Mouse (Mus musculus) cerebellum, adult 11 months (tissue): ENCODE measurements at regions not wholly inside any gene's neighbourhood (a gene's known extent, or its start where the extent isn't known, plus 50 kb on each side); places are given as distances from the start of the nearest gene placed in this dataset.

Experiments
- DNase-seq: peaks from one replicate; pipeline ENCODE4 v3.0.0; 2022

DNA sequence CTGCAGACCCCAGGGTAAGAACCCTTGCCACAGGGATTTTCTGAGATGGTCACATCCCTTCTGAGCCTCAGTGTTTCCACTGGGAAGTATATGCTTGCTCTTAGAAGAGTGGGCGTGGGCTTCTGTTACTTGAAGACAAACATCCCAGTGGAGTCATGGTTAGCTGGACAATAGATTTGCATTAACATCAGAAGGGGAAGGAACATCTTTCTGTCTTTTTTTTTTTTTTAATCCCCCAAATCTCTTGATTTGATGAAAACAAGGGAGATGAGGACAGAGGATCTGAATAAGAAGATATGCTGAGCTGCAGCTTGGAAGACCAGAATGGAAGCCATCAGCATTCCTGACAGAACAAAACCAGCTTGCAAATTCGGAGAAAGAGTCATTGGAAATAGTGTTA, 291.7 kb downstream of the 1810013L24Rik start:
- DNase-seq = no peak

DNA sequence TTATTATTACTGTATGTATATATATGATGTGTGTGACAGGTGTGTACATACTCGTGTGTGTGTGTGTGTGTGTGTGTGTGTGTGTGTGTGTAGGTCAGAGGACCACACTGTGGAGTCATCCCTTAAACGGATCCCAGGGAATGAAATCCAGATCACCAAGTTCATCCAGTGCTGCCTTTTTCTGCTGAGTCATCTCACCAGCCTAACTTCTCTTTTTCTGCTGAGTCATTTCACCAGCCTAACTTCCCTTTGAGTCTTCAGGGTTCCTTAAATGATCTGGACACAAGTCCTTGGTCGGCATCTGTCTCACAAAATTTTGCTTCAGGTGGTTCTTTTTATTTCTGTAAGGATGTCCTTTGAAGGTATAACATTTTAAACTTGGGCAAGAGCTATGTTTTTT, 302.2 kb downstream of the 1810013L24Rik start:
- DNase-seq = no peak

DNA sequence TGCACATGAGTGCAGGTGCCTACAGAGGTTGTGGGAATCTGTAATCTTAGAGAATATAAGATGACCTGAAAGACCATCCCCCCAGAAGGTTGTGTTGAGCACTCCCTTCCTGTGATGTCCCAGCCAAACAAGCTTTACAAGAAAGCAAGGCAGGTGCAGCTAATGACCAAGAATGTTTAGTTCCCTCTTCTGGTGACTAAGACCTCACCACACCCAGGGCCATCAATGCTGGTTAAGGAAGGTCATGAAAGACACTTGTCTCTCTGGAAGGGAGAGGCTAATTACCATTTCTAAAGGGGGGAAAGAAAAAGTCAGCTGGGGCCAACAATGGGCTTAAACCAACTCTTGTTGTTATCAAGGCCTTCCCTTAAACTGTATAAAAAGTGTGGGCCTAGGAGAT, 302.9 kb downstream of the 1810013L24Rik start:
- DNase-seq = no peak

DNA sequence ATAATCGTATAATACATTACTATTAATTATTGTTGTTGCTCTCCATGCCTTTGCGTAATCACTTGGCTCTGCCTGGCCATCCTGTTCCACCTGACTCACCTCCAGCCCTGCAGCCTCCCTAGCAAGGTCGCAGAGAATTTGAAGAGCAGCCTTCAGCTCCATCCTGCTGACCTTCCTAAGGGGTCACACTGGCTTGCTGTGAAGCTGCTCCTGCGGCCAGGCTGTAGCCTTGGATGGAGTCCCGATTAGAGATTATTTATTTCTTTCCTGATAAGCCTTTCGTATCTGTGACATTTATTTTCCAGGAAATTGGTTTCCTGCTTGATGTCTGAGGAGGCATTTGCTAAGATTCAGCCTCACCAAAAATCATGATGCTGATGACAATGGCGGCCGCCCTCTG, 305.5 kb downstream of the 1810013L24Rik start:
- DNase-seq = no peak

DNA sequence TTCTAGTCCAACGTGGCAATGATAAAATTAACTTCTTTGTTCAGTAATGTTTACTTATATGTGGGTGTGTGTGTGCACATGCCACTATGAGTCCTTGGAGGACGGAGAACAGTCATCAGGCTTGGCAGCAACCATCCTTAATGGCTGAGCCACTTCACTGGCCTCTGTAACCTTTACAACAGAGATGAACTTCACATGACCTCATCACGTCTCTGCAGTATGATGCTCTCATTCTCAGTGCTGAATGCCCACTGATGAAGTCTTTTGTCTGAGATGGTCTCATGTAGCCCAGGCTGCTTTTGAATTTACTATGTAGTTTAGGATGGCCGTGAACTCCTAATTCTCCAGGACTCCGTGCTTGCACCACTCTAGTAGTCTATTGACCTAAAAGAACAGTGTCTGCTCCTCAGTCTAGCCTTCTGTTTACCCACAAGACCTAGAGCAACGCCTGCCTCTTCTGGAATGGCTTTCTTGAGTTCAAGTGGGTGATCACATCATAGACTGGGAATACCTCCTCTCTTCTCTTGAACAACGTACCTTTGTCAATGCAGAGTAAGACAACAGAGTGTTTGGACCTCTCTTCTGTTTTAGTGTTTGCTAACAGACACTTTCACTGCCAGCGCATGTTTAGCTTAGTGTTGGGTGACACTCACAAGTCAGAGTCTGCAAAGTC, 308.8 kb downstream of the 1810013L24Rik start:
- DNase-seq = no peak

DNA sequence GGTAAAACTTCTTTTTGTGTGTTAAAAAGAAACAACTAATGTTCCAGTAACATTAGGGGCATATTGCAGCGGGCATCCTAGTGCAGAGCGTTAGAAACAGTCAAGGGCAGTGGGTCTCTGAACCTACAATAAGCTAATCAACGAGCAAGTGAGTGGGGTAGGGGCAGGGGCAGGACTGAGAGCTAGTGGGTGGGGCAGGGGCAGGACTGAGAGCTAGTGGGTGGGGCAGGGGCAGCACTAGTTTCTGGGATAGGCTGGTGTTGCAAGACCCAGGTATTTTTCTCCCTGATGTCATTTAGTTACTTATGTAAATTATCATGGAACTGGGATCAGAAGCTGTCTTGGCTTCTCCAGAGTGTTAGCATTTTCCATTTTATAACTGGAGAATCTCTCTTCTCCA, 309.5 kb downstream of the 1810013L24Rik start:
- no peak for DNase-seq

DNA sequence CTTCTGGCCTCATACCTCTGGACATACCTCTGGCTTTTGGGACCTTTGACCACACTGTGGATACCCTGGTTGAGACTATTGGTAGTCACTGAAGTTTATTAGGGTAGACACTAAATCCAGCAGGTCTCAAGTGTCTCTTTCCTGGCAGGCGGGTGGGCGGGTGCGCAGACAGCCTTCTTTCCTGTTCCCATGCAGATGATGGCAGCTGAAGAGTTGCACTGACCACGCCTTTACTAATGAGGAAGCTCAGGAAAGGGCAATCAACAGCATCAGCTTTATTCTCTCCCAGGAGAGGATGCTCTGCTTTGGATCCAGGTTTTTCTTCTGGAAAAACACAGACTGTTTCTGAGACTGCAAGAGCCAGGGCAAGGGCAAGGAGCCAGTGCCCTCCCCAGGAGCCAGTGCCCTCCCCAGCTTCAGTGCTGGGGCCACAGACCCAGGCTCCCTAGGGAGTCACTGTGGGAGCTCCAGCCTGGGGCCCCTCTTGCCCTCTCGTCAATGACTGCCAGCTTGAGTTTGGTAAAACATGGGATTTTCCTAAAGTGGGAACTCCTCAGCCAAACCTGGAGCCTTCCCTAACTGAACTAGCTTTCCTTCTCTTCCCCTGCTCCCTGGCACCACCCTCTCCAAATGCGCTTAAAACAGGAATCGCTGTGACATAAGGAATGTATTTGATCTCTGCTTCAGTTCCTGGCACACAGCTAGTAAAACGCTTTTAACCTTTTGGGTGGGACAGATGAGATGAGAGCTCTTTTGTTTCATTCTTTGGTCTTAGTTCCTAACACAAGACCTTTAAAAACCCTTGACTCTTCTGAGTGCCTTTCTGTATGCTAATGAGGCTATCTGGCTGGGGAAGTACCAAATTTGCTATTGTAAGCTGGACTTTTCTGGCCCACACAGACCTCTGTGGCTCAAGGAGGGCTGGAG, 319.6 kb downstream of the 1810013L24Rik start:
- DNase-seq = no peak

DNA sequence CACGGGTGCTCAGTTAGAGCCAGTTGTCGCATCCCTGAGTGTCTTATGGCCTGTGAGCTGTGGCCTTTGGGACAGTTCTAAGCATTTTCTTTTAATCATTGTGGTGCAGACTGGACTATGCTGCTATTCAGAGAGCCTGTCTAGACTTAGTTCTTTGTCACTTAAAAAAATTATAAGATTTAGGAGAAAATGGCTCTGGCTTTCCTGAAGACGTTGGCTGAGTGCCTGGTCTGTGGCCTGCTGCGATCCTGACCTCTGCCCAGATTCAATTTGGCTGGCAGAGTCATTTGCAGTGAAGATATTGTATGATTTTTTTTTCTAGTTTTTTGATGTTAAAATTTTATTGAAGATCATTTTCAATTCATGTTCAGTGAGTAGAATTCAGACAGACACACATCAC, 322.0 kb downstream of the 1810013L24Rik start:
- DNase-seq = no peak

DNA sequence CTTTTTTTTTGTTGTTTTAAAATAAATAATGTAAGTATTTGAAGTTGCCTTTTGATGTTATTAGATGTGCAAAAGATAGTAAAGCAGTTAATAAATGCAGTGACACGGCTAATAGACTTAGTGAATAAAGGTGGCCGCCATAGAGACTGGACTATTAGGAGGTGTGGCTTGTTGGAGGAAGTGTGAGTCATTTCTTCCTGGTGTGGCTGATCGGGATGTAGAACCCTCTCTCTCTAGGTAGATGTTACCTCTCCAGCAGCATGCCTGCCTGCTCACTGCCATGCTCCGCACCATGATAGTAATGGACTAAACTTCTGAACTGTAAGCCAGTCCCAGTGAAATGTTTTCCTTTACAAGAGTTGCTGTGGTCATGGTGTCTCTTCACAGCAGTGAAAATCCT, 323.6 kb downstream of the 1810013L24Rik start:
- DNase-seq = no peak

DNA sequence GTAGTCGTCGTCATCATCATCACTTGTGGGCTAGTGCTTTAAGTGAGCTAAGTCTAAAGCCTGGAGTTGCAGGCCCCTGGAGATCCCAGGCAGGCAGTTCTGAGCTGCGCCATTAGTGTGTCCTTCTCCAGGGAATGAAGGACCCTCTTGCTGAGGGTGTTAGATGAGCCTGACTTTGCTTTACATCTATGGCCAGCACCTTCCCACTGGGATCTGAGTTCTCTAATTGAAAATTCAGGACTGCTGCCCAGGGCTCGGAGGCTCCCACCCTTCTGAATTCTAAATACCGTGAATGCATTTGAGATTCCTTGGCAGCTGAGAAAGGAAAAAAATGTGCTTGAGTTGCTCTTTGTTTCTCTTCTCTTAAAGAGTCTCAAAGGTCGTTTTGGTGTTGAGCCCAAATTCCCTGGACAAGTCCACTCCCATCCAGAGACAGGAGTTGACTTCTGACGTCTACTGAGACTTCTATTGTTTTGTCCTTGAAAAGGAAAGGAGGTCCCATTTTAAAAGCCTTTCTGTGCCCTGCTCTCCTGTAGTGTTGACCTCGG, 335.9 kb downstream of the 1810013L24Rik start:
- DNase-seq = no peak

DNA sequence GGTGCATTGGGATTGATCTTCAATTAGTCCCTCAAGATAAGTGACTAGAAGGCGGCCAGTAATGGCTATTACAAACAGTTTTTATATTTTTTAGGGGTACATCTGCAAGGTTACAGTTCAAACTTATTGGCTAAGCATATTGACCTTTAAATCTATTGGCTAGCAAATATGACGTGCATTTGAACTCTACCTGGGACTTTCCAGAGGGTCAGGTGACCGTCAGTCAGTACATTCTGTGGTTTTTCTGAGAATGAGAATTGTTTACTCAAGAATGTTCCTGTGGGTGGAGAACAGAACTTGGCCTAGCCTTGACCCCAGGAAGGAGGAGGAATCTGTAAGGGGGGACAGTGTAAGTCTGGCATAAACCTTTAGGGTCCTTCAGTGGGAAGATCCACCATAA, 346.5 kb downstream of the 1810013L24Rik start:
- no peak for DNase-seq

DNA sequence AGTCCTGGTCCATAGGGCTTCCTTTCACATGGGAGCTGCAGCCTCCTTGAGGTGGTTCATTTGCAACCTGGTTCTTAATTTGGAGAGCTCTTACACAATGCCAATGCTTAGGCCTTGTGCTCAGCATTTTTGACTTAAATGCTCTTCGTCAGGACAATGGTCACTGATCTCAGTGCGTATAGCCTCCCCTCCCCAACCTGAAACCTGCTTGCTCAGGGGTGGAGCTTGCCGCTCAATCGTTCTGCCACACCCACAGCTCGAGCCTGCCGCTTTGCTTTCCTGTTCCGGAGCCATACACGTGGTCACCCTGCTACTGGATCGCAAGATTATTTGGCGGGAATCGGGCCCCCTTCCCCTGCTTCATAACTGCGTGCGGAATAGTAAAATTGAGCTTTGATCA, 365.9 kb downstream of the 1810013L24Rik start:
- DNase-seq = no peak

DNA sequence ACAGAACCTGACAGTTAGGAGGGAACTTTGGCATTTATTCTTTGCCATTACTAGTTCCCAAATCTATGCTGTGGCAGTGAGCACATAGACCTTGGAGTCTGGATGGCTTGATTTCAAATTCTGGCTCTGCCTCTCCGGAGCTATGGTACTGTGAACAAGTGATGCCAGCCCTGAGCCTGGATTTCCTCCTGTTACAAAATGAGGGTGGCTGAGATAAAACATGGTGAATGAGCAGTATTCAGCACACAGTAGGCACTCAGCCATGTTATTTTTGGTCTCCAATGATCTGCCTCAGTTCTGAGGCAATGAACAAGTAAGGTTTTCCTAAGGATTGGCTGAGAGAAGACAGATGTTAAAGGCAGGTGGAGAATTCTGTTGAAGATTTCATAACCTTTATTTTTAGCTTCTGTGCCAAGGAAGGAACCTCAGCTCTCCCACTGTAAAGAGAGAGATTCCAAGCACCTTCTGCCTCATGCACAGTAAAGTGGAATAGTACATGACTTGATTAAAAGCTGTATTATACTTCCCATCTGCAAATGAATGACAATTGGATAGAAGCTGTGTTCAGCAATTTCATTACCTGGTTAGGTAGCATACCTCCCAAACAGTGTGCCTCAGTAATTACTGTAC, 369.1 kb downstream of the 1810013L24Rik start:
- DNase-seq = no peak

DNA sequence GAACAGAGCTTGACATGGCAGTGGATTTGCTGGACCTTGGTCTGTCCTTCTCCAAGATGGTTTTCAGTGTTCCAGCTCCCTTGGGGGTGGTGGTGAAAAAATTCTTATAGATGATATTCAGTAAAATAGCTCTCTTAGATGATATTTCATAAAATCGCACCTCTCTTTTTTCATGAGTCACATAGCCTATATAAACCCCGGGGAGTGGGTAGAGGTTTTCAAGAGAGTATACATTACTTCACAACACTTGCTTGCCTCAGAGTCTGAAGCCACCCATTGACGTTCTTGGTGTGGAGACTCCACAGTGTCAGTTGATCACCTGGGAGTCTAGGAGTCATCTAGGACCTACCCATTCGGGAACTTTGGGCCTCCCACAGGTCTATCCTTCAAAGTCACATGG, 378.7 kb downstream of the 1810013L24Rik start:
- DNase-seq = no peak

DNA sequence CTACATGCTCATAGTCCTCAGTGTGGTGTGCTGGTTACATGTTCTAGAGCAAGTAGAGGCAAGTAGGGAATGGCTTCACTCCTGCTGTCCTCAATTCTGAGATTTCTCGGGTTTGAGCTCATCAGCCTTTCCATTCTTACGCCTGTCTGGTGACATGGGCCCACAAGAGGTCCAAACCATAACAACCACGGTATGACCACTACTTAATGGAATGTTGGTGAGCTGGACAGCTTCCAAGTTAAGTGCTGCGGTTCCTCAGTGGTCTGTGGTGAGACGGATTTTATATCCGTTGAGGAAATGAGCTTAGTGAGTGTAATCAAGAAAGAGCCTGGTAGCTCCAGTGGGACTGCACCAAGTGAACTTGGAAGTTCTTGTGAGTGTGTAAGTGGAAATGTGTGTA, 381.6 kb downstream of the 1810013L24Rik start:
- no peak for DNase-seq

DNA sequence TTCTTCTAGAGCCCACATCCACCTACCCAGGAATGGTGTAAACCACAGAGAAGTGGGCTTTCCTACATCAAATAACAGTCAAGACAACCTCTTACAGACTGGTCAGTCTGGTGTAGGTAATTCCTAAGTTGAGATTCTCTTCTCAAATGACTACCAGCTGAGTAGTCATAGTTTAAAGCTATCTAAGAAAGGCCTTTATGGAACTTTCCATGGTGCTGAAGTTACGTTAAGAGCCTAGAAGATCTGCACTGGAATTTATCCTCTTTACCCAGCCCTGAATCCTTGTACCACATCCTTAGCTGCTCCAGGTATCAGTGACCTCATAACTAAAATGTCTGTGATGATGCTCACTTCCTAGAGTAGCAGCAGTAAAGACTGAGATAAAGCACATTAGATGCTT, 385.2 kb downstream of the 1810013L24Rik start:
- DNase-seq = no peak

DNA sequence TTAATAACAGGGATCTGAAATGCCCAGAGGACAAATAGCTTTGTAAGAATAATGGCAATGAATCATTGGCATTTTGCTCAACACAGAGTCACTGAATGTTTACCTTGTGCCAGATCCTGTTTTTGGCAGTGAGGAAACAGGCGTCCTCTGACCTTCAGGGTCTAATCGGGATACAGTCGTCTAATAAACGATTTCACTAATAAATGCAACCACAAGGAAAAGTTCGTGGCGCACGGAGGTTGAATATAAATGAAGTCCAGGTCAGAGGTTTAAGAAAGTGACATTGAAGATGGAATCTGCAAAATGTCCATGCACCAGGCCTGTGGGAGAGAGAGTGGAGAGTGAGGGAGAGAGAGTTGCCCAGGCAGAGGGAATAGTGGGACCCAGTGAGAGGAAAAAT, 387.5 kb downstream of the 1810013L24Rik start:
- DNase-seq = no peak

DNA sequence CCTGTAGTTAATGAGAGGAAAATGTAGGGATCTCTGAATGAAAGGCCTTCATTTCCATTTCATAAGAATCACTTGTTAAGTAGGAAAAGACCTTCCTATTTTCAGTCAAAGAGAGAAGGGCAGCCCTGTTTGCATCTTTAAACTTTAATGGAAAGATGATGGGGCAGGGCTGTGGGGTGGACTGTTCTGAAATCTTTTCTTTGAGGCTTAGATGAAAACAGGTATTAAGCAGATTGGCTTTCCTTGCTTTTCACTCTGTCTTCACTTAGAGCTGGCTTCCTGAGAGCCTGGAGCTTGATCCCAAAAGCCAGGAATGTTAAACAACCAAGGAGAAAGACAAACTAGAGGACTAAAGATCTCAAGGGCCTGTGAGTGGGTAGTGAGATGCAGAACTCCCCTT, 400.3 kb downstream of the 1810013L24Rik start:
- no peak for DNase-seq

DNA sequence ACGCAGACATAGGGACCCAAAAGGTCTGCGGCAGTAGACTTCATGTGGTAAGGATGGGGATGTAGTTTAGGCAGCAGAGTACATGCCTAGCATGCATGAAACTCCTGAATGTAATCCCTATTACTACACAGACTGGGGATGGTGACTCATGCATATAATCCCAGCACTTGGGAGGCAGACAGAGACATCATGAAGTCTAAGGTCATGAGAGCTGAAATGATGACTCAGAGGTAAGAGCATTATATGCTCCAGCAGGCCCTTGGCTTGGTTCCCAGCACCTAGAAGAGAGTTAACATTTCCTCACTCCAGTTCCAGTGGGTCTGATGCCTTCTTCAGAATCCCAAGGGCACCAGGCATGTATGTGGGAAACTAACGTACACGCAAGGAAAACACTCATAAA, 412.2 kb downstream of the 1810013L24Rik start:
- DNase-seq = no peak

DNA sequence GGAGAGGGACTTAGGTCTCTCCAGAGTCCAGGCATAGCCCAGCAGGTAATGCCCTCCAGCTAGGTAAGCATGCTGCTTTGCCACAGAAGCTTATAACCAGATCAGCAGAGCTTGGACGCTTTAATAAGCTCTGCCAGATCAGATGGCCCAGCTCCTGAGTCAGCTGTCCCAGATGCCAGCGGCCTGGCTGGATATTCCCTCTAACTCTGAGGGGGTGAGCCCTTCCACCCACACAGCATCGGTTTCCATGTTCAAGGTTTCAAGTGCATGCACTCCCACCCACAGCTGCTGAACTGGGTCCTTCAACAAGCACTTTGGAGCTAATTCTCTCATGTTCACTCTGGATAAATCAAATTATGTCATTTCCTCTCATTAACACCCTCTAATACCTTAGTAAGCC, 417.3 kb downstream of the 1810013L24Rik start:
- no peak for DNase-seq

DNA sequence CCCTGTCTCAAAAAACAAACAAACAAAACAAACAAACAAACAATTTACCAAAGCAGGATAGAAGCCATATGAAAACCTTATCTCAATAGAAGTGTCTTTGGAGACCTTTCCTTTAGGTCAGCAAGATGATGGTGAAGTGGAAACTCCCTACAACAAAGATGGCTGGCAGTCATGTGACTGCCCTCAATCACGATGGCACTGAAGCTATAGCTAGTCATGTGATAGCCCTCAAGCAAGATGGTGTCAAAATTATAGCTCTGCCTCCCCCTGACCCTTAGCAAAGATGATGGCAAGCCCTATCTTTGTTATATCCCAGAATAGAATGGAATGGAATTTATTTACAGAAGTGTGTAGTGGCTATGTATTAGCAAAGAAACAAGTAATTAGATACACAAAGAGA, 423.2 kb downstream of the 1810013L24Rik start:
- DNase-seq = no peak

DNA sequence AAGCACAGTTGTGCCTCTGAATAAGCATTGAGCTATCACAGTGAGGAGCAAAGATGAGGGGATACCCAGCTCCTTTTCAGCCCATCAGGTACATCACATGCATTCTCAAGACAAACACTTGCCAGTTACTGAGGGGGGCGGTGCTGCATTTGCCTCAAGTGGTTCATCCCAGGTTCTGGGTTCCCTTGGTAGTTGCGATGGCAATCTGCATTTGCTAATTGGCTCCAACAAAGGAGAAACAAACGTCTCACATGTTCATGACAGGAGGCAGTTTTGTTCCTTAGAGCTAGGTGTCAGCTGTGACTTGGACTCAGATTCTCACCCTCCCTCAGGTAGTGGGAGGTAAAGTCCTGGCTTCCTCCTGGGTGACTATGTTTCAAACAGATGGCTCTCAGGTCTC, 425.5 kb downstream of the 1810013L24Rik start:
- DNase-seq = no peak

DNA sequence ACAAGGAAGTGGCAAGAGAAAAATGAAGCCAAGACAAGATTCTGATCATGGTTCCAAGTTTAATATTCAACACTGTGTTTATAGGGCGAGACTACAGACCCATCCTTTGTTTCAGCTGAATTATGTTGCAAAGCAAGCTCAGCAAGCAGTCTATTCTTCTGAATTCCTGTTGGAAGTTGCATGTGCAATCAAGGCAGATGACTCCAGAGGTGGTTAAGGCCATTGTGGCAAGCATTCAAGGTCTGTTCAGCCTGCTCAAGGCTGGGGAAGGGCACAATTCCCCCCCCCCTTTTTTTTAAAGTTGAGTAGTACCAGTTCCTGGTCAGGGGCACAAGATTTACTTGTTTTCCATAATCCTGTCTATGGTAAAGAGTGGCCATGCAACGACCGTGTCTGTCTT, 431.1 kb downstream of the 1810013L24Rik start:
- no peak for DNase-seq
